Mouse (Mus musculus) adrenal gland, postnatal 14 days (tissue): ENCODE data around the gene Cth. TPM values are rescaled to one million over a fixed set of nuclear protein-coding genes. Genes with fewer than 3 reads are reported as not detected.
A peak's percentile ranks its signal among the peaks of the same experiment; 100 is the strongest.
"Not testable (repeated sequence)": the region's sequence is repeated elsewhere in the genome, so short reads cannot be mapped to it uniquely, and the experiment has no call there.

Experiments used
- DNase-seq: peaks from one replicate; pipeline ENCODE4 v3.0.0; 2021; ENCODE audit warnings: mixed read lengths
- long read RNA-seq, 2 experiments: library from polyadenylated mRNA; stranded (forward); transcript quantifications; one replicate each; pipeline ENCODE4 v2.0.0; 2021
- total RNA-seq: library from RNA; stranded (reverse); gene quantifications from 2 replicates; pipeline ENCODE4 v1.2.3, GENCODE M21; 2021

The Cth gene
- 18.6 and 44.9 TPM in 2 replicates for total RNA-seq
- long read RNA-seq, experiment 1, transcript Cth-201 (12 exons, 1,815 nt), result major isoform, 44 of 49 reads
- long read RNA-seq, experiment 1, partial matches to known transcripts, result 2 of 49 reads
- long read RNA-seq, experiment 1, other reads (novel, unspliced or antisense), result 3 of 49 reads
- long read RNA-seq, experiment 2, transcript Cth-201 (12 exons, 1,815 nt), result major isoform, 49 of 55 reads
- long read RNA-seq, experiment 2, partial matches to known transcripts, result 3 of 55 reads
- long read RNA-seq, experiment 2, other reads (novel, unspliced or antisense), result 3 of 55 reads

DNA sequence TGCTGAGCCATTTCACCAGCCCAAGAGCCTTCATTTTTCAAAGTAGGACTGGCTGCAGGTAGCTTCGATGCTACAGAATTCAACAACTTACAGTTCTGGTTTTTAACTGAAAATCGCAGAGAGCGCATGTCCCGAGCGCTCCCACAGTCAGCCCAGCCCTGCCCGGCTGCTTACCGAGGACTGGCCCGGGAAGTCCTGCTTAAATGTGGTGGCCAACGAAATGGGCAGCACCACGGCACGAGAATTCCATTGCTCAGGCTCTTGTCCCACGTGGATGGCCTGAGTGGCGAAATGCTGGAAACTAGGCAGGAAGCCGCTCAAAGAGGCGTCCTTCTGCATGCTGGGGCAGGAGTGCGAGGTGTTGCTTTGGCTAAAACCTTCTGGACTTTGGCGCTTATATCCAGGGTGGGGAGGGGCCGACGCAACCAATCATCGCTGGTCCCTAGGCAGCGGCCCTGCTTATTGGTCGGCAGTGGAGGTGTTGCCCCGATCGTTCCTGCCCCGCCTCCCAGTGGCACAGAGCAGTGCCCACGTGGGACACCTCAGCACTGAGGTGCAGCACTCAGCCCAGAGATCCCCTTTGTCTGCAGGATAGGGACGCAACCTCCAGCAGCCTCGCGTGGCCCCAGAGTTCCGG, at the start of gene Cth:
Cth (minus strand) TSS at position 386 of the 637 bp plus-strand sequence.
- peak; percentile 95 for DNase-seq

DNA sequence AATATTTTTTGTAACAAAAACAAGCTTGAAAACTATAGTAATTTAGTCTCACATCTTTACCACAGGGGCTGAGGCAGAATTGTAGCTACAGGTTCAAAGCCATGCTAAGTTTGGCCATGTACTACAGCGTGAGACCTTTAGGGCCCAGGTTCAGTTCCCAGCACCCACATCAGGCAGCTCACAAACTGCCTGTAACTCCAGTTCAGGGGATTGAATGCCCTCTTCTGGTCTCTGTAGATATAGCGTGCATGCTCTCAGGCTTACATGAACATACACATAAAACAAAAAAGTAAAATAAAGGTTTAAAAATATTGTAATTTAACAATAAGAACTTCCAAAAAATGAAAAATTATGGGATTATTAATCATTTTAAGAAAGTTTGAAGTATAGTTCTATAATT, 48.4 kb upstream of the Cth start:
- no peak for DNase-seq

DNA sequence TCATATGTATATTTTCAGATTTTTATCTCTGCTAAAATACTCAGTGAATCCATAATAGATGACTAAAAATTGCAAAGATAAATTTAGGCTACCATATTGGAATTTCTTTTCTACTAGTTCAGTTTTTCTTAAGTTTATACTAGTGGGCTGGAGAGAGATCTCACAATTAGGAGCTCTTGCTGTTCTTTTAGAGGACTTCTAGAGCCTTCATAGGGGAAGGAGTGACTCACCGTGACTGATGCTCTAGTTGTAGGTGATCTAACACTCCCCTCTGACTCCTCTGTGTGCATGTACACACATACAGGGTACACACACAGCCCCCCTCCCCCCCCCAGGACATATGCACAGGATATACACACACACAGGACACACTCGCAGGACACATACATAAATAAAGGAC, 46.3 kb upstream of the Cth start:
- DNase-seq, result no peak

DNA sequence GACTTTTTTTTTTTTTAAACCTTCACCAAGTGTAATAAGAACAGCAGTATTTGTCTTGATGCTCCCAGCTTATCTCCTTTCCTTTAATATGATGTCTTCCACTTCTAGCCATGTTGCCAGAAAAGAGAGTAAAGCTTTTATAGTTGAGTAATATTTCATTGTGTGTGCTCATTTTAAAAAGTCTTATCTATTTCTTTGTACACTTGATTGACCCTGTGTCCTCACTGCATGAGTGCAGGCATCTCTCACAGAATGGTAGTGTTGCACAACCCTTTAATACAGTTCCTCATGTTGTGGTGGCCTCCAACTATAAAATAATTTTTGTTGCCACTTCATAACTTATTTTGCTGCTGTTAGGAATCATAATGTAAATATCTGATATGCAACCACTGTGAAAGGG, 32.4 kb upstream of the Cth start:
- no peak for DNase-seq

DNA sequence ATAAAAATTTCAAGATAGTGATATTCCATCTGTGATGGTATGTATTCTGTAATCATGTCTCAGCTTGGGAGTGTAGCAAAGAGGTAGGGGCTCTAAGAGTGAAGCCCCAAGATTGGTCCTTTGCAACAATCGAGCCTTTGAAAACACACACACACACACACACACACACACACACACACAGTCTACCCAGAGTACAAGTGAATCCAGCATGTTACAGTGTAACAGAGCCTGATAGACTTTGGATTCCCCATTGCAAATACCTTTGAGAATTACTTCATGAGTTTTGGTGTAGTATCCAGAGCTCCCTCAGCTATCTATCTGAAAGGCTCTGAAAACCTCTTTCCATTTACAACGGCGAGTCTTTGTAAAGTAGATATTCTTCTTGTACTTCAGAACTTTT, 31.3 kb upstream of the Cth start:
- DNase-seq, result no peak

DNA sequence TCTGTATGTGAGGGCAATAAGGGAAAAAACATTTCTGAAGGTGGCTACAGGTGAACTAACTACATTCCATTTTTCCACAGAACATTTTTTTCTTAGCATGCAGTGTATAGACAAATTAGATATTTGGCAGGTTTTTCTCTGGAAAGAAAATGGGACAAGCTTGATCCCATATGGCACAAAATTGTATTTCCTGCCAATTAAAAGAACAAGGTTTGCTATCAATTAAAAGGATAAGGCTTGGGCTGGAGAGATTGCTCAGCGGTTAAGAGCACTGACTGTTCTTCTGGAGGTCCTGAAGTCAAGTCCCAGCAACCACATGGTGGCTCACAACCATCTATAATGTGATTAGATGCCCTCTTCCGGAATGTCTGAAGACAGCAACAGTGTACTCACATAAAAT, 30.6 kb upstream of the Cth start:
- no peak for DNase-seq

DNA sequence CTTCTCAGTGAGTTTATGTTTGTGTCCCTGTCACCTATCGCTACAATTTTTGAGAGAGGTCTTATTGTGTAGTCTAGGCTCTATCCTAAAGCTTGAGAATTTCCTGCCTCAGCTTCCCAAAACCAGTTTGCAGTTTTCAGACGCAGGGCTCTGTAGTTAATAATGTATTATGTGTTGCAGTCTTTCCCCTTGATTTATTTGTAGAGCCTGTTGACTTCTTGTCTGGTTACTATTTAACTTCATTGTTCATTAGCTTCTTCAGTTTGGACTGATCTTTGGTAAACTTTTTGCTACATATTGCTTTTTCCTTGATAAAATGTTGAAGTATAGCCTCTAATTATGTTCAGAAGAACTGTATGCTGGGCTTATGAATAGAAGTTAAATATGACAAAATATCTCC, 27.8 kb upstream of the Cth start:
- DNase-seq, result no peak

DNA sequence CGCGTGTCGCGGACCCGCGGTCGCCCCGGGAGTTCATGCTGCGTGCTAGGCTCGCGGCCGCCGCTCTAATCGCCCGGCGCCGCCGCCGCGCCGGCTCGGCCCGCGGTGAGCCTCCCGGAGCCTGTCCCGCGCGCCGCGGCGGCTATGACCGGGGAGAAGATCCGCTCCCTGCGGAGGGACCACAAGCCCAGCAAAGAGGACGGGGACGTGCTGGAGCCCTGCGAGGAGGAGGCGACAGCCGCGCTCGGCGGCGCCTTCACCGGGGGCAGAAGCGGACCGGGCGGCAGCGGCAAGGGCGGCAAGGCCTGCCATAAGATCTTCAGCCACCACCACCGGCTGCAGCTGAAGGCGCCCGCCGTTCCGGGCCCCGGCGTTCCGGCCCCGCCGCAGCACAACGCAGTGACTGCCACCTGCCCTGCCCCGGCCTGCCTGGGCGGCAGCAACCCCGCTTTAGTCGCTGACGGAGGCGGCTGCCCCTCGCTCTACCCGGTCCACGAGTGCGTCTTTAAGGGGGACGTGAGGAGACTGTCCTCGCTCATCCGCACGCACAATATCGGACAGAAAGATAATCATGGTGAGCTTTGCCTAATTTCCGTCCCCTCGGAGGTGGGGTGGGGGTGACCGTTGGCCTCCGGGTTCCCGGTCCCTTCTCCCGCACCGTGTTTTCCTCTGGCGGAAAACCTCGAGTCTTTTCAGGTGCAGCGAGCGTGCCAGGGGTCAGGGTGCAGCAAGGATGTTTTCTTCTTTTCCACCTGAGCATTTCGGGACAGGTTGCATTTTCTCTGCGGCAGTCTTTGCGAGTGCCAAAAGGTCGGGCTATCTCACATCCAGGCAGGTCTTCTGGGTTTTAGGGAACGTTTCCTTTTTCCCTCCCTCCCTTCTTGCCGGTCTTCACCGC, 22.8 kb upstream of the Cth start:
- DNase-seq, result peak; percentile 56

DNA sequence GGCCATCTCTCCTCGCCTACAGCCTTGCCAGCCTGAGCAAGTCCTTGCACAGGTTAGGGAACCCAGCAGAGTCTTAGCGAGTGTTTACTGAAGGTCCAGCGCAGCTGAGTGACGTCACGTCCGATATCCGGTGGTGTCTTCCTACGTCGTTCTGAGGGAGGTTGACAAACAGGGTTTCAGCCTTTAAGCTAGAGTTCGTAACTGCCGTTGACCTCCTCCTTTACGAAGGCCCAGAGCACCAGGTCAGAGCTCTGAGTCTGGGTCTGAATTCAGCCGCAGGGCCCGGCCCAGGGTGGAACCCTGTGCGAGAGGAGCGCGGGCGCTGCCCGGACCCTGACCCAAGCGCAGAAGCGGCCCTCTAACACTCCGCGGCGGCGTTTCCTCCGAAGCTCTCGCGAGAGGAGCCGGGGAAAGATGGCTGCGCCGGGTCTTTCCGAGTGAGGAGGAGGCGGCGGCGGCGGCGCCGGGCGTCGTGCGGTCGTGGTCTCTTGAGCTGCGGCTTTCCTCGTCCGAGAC, 22.0 kb upstream of the Cth start, which contains the start of gene Ankrd13c:
Ankrd13c (plus strand) TSS at position 397 of the 516 bp plus-strand sequence.
- DNase-seq, result peak; percentile 96

DNA sequence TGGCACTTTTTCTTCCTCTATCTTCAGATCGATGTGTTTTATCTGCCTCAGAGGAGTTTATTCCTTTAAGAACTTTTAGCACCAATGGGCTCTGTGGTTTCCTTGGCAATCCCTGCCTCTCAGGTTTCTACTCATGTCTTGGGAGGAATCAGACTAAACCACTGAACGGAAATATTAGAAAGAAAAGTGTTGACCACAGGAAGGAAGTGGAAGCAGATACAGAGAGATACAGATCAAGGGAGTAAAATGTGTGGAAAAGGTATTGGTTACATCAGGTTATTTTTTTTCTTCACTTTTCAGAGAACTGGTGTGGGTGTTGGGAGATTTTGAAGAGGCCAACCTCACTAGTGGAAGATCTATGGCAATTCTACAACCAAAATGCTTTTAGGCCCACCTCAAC, 13.7 kb upstream of the Cth start:
- no peak for DNase-seq

DNA sequence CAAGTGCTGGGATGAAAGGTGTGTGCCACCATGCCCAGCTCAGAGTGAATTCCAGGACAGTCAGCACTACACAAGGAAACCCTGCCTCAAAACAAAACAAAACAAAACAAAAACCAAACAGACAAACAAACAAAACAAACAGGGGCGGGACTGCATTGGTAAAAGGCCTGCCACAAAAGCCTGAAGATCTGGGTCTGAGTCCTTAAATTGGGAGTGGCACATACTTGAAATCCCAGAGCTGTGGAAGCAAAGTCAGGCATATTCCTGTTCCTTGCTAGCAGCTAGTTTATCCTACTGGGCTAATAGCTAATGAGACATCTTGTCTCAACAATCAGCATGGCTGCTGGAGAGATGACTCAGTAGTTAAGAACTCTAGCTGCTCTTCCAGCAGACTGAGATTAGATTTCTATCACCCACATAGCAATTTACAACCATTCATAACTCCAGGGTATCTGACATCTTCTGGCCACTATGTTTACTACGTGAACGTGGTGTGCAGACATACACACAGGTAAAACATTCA, 9.5 kb upstream of the Cth start:
- DNase-seq, result no peak

DNA sequence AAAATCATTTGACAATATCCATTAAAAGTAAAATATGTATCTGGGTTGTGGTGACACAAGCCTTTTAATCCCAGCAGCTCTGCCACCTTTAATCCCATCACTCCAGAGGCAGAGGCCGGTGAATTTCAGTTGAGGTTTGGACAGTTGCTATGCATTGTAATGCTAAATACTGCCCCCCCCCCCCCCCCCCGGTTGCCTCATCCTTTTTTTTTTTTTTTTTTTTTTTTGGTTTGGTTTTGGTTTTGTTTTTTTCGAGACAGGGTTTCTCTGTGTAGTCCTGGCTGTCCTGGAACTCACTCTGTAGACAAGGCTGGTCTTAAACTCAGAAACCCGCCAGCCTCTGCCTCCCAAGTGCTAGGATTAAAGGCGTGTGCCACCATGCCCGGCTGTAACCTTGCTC, 8.3 kb upstream of the Cth start:
- not testable (repeated sequence) for DNase-seq

DNA sequence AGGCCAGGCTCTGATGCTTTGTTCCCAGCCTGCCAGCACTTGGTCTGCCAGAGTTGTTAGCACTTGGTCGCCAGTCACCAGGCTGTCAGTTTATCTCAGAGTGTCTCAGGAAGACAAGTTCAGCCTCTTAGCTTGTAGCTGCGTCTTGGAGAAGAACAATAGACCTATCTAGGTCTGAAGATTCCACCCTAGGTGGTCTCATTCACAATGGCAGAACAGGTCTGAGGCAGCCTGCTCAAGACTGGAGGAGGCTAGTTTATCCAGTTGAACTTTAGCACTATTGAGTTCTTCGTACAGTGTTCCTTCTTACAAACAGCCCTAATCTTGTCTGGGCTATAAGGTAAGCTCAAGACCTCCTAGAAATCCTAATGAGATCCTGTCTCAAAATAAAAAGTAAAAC, 7.2 kb upstream of the Cth start:
- no peak for DNase-seq

DNA sequence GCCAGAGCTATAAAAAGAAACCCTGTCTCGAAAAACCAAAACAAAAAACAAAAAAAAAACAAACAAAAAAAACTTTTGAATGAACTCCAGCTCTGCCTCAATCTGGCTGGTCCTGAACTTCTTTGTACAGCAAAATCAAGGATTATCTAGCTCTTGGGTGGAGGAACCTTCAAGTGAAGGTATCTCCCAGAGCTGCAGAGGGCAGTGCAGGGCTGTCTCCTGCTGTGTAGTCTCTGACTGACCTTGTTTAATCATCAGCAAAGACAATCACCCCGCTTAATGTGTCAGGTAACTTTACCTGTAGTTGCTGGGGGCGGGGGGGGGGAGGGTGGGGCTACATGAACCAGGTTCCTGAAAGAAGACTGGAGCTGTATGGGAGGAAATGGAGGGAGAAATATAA, 6.7 kb upstream of the Cth start:
- no peak for DNase-seq

DNA sequence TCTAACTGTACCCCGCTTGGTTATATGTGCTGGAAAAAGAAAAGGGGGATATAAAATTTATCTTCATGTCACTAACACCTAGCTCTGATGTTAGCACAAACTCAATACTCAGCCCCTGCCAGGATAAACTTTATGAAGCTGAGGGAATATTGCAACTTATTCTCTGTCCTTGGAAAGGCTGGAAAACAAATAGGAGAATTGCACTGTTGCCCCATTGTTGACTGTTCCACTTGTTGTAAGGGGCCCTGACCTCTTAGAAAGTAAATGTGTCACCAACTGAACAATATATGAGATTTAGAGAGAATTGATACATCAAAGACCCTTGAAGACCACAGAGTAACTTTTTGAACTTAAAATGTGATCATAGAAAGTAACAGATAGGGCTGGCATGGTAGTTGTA, 4.5 kb upstream of the Cth start:
- DNase-seq, result no peak

DNA sequence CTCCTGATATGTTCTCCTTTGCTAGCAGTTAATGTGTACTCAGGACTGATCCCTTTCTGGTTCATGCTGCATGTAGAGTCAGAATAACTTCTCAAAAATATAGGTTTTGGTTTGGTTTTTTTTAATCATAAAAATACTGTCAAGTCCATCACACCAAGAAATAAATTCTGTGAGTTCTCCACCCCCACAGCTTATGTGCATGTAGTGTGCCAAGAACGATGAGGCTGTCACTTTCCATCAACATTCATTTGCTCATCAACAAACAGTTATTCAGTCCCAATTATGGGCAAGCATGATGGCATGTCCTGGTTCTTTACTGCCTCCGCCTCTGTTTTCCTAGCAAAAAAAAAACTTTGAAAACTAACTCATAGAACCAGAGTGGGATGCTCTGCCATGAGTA, 3.9 kb upstream of the Cth start:
- DNase-seq, result no peak

DNA sequence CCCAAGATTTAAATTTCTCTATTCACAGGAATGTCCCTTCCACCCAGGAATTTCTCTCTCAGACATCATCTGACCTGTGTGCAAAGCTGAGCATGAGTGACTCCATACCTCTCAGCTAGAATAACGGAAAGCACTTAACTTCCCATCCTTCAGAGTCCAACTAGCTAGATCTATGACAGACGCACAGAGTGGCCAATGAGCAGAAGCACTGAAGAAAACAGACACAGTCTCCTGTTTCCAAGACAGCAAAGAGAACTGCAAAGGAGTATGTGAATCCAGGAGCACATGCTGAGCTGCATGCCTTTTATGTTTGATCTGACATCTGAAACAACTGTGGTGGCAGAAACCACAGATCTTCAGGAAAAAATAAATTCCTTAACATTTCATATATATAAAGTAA, 1.9 kb upstream of the Cth start:
- DNase-seq, result no peak

DNA sequence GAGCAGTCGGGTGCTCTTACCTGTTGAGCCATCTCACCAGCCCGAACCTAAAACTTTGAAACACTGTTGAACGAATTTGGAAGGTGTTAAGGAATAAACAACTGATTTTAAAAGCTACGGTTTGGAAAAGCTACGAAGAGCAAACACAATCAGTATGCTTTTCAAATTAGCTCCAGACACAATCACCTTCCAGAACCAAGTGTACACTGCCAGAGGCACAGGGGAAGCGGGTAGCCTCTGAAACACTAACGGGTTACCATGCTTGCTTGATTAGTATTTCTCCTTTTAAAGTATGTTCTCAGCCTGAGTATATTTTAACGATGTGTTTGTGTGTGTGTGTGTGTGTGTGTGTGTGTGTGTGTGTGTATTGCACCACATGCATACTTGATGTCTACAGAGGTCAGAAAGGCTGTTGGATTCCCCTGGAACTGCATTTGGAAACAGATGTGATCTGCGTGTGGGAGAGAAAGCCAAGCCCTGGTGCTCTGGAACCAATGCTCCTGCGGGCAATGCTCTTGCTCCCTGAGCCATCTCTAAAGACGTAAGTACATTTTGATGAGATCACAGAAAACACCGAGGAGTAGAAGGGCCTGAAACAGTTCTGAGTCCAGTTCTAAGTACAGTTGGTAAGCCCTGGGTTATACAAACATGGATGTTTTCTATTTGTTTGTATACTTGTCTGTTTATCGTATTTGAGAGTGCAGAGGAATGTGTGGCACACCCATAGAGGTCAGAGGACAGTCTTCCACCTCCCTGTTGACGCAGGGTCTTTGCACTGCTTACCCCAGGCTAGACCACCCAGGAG, 1.0 kb upstream of the Cth start:
- DNase-seq, result no peak

DNA sequence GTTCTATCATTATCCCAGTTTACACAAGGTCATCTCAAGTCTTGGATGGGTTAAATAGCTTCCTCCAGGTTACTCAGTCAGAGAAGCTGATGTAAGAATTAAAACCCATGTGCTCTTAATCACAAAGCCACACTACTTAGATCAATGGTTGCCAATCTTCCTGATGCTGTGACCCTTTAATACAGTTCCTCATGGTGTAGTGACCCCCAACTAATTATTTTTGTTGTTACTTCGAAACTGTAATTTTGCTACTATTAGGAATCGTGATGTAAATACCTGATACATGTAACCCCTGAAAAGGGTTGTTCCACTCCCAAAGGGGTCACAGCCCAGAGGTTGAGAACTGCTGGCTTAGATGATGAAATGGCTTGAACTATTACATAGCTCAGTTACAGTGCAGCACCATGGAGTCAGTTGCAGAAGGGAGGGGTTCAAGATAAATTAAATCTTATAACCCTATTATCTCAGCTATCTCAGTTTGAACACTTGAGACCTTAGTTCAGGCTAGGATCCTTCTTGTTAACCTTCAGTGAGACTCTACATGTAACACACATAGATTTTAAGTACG, 1.5 kb downstream of the Cth start:
- DNase-seq, result no peak

DNA sequence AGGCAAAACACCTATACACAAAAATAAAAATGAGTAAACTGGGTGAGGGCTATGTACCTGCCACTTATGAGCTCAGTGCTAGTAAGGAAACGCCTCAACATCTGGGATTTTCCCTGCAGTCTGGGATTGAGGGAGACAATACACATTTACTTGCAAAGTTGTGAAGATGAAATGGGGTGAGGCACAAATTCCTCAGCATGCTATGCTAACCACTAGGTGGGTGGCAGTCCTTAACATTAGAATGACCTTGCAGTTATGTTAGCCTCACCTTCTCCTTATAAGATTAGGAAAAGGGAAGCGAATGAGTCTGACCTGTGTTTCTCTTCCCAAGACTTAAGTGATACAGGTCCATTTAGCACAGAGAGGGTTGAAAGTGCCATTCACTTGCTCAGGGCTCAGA, 3.5 kb downstream of the Cth start:
- no peak for DNase-seq

DNA sequence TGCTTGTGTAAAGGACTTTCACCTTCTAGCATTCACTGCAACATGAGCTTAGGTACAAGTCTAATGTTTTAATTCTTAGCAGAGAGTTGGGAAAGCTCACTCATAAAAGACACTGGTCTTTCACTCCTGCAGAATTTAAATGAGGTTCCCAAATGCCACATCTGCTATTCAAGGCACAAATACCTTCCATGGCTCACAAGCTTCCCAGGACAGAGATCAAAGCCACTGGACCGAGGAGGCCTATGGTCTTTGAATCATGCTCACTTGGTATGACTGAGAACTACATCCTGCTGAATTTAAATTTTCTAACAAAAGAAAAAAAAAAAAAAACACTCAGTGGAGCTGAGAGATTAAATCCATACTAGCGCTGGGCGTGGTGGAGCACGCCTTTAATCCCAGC, 8.5 kb downstream of the Cth start:
- no peak for DNase-seq

DNA sequence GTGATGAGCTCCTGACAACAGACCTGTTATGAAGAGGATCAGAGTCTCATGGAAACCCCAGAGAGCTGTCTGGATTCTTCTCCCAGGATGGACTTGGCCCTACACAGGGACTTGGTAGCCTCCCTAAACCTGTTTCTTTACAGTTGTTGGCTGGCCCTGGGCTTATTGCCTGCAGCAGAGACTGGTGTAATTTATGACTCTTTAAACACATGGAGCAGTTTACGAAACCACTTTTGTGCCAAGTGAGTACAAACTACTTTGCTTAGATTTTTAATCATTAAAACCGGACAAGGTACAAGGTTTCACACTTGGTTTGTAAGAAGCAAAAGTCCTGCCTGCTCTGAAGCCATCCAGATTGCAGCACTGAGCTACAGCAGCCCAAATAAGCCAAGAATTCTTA, 12.7 kb downstream of the Cth start:
- no peak for DNase-seq
